Mouse (Mus musculus): ENCODE measurements at regions not wholly inside any gene's neighbourhood (a gene's known extent, or its start where the extent isn't known, plus 50 kb on each side); places are given as distances from the start of the nearest gene placed in this dataset.

DNA sequence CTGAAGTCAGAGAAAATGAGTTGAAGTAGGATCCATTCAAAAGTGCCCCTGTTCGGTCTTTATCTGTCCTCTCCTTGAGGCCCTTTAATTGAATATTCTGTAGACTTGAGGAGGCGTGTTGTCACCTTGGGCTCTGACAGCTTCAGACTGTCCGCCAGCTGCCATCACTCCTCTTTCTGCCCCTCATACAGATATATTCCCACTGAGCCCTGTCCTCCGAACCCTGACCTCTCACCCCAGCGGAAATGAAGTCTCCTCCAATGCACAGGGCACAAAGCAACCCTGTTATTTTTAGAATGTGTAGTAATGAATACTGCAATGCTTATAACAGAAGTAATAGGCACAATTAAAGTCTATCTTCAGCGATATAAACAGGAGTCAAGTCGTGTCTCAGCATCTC, 117.4 kb upstream of the Gm14444 start:
- no peak for DNase-seq (ENCODE audit: low read depth, low spot score)

DNA sequence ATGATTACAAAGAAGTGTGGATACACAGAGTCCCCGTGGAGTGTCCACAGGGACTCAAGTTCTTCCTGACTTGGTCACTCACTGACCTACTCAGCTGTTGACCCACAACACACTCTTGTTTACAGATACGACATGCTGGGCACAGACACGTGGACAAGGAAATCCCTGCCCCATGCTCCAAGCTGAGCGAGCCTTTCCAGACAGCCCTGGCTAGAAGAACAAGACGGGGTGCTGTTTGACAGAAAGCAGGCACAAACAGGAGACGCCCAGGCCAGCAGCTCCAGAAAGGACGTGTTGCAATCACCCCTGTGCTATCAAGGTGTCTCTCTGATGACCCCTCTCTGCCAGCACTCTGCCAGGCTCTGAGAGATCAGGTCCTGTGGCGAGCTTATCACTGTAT, 112.6 kb upstream of the Gm14444 start:
- no peak for DNase-seq (ENCODE audit: low read depth, low spot score)

DNA sequence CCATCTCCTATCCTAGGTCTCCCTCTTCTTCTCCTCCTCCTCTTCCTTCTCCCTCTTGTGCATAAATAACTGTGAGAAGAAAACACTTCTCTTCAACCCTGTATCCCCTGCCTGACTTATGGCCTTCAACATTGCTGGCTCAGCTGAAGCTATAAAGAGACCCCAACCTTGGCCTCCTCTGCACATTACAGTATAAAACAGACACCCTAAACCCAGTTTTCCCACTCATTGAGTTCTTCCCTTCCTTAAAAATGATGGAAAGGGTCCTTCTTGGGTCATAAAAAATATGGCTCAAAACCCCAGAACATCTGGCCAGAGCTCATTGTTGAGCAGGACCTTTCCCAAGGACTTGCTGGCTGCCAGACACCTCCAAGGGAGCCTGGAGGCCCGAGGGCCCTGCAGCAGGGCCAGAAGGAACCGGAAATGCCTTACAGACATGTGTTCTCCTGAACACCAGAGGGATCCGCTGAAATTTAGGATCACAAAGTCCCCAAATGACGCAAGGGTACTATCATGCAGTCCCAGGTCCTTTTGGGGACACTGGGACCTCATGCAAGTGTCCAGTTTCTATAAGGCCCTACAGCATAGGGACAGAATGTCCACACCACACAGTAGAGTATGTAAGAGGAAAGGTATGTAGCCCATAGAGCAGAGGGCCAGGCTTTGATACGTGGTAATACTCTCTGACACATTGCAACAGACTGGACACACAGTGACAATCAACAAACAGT, 109.9 kb upstream of the Gm14444 start:
- no peak for DNase-seq (ENCODE audit: low read depth, low spot score)

DNA sequence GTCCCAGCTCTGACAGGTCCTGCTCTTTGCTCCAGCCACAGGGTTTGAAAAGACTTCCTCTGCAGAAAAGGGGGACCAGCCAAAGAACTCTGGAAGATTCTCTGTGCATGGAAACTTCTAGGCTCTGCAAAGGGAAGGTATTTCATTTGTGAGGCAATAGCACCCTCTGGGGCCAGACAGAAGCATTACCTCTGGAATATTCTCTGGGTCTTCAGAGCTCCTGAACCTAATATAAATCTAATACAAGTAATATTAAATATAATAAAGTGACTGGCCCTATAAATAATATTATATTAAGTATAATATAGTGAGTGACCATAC, 109.4 kb upstream of the Gm14444 start:
- DNase-seq (ENCODE audit: low read depth, low spot score), result peak; percentile 57

DNA sequence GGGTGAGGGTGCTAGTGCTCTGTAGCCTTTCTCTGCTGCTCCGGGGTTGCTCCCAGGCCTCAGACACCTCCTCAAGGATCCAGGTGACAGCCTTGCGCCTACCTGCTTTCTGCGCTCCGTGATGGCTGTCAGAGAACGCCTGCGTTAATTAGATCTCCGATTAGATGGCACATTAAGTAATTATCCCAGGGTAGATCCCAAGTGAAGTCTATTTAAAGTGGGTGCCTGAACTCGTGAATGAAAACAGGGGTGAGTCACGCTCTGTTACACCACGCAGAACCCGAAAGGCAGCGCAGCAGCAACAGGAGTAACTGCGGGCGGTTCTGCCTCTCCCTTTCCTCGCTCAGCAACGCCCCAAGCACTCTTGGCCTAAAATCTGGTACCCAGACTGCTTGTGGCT, 108.2 kb upstream of the Gm14444 start:
- no peak for DNase-seq (ENCODE audit: low read depth, low spot score)

DNA sequence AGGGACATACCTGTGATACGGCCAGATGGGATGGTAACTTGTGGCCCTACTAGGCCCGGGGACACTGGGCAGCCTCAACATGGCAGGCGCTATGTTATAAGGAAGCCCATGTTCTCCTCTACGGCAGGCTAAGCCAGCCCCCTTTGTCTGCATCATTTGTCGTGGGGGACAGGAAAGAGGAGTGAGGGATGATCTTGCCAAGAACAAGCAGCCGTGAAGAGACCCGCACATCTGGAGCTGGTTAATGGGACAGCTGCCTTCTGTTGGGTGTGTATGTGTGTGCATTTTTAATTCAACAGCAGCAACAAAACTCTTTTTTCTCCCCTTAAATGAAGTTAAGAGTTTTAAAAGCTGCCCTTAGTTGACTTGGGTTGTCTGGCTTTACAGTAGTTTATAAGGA, 106.4 kb upstream of the Gm14444 start:
- peak; percentile 41 for DNase-seq (ENCODE audit: low read depth, low spot score)

DNA sequence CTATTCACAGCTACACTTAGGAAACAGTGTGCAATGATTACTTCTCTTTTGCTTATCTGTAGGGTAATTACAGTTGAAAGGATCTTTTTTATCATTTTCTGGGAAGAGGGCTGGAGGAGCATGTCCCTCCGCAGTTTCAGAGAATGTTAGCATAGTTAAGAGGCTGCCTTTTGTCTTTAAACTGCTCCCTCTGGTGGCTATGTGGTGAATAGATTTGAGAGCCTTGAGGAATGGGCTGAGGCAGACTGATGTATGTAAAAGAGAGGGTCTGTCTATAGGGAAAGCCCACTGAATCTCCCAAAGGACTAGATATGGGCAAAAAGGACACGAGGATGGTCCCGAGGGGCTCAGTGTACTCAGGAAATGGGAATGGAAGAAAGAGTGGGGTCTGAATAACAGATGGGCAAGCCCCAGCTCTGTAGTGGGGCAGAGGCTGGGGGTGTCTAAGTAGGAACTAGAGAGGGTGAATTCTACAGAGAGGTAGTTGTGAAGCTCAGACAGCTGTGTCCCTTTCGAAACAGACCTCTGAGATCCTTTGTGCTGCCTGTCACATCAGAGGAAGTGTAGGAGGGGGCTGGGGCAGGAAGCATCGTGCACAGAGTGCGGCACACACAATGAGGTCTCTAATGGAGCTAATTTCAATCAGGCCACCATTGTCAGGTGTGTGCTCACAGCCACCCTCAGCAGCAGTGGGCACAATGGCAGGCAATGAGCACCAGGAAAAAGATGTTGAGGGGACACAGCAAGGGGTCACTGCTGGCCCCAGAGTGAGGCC, 104.0 kb upstream of the Gm14444 start:
- peak; percentile 77 for DNase-seq (ENCODE audit: low read depth, low spot score)

DNA sequence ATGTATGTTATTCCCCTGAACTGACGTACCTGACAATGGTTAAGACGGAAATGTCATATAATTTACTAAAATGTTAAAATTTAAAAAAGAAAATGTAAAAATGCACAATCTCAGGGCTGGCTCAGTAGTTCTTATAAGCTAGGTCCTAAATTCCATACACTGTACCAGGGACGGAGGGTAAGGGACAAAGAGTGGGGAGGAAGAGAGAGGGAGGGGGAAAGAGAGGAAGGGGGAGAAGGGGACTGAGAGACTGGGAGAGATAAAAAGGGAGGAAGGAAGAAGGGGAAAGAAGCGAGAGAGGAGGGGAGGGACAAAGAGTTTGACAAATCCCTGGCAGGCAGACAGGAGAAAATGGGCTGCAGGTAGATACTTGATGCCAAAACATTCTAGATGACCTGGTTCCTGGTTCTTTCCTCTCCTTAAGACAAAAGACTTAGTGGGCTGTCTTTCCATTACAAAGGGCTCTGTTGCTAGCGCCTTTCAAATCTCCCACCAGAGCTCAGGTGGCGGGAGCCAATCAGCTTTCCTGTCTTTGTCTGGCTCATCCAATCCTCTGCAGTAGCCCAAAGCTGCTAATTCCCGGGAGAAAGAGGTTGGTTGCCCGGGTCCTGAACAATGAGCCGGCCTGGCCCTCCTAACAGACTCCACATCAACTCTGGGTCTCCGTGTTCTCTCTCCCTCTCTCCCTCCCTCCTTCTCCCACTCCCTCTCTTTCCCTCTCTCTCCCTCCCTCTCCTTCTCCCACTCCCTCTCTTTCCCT, 92.7 kb upstream of the Gm14444 start:
- peak; percentile 79 for DNase-seq (ENCODE audit: low read depth, low spot score)

DNA sequence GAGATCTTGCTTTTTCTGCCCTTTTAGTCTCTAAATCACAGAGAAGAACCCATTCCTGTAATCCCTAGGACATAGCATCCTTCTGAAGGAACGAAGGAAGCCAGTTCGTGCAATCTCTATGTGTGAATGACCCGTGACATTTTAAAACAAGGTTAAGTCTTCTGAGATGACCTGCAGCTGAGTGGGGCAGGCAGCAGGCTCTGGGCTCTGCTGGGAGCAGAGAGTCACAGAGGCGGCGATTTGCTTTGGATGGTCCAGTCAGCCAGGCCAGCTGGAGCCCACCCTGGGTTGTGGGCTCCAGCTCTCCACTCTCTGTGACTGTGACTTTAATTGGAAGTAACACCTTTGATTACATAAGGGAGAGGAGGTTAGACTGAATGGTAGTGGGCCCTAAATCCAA, 92.1 kb upstream of the Gm14444 start:
- no peak for DNase-seq (ENCODE audit: low read depth, low spot score)

DNA sequence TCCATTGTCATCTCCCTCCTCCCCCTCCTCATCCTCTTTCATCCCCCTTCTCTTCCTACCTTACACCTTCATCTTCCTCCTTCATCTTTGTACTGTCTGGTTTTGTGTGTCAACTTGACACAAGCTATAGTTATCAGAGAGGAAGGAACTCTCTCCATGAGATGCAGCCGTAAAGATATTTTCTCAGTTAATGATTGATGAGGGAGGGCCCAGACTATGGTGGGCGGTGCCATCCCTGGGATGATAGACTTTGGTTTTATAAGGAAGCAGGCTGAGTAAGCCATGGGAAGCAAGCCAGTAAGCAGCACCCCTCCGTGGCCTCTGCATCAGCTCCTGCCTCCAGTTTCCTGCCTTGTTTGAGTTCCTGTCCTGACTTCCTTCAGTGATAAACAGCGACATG, 87.8 kb upstream of the Gm14444 start:
- no peak for DNase-seq (ENCODE audit: low read depth, low spot score)

DNA sequence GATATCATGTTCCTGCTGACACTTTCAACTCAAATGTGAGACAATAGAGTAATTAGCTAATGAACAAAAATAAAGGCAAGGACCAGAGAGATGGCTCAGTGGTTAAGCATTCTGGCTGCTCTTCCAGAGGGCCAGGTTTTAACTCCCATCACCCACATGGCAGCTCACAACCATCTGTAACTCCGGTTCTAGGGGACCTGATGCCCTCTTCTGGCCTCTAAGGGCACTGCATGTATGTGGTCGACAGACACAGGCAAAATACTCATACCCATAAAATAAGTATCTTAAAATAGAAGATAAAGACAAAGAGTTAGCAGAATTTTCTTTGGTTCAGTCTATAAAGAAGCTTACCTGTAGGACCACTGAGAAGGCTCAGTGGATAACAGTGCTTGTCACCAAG, 80.3 kb upstream of the Gm14444 start:
- DNase-seq (ENCODE audit: low read depth, low spot score), result no peak

DNA sequence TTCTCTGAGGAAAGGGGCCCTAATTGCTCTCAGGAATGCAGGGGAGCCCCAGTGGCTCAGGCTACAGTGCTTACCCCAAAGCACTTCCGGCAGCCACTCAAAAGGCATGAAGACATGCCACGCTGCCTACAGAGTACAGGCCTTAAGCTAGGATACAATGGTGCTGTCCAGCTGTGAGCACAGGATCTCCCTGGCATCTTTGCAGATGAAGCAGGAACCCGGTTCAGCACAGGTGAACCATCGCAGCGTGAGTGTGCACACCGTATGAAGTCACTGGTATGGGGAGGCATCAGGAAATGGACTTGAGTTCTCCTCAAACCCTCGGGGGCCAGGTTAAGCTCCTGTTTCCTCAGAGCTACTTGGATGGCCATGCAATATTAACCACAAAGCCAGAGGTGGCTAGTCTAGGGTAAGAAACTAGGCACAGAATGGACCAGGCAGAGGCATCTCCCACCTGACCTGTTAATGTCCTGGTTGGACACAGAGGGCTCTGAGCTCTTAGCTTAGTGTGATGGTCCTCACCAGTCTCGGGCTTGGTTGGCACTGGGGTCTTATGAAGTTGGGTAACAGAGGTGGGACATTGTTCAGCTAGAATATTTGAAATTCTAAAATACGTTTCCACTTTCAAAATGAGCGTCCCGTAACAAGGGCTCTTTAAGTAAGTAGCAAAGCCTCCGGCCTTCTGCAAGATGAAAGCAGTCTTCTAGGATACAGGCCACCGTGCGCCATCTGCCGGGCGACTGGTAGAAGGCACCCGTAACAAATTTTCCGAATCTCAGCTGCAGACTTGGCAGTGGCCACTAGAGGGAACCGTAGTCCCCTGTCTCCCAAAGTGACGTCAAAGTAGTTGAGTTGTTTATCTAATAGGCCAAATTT, 77.7 kb upstream of the Gm14444 start:
- peak; percentile 86 for DNase-seq (ENCODE audit: low read depth, low spot score)

DNA sequence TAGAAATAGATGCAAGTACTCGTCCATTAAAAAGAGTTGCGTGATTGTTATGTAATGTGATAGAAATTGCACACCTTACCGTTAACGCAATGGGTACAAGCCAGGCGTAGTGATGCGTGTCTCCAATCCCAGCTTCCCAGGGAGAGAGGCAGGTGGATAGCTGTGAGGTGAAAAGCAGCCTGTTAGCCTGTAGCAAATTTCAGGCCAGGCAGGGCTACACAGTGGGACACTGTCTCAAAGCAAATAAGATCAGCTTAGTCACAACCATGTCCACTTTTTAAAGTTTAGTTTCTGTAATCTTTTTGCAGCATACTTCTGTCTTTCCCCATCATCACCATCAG, 77.1 kb upstream of the Gm14444 start:
- DNase-seq (ENCODE audit: low read depth, low spot score), result no peak

DNA sequence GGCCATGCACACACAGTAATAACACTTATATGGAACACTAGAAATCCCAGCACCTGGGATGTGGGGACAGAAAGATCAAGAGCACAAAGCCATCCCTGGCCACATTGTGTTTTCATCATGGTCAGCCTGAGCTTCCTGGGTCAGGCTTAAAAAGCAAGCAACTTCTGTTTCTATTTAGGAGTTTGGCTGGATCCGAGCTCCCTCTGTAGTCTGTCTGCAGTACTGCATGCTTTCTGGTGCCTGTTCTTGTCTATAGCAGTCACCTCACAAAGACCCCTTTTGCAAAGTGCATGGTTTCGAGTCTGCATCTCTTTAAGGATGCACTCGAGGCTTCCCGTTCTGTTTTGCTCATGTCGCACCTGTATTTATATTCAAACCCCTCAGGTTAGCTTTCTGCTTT, 73.4 kb upstream of the Gm14444 start:
- DNase-seq (ENCODE audit: low read depth, low spot score), result peak; percentile 54

DNA sequence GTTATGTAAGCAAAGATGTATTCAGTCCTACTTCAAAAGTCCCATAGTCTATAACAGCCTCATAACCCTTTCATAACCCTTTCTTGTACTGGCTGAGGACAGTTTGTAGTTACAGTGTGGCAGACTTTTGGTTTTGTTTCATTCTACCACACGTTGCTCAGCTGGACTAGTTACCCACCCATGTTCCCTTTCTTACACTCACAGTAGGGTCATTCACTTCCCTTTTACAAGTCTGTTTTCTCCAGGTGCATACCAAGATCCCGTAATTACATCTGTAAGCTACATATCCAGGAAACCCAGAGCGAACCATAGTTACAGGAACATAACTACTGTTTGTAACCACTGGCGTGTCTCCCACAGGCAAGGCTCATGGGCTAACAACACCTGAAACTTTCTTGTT, 72.1 kb upstream of the Gm14444 start:
- no peak for DNase-seq (ENCODE audit: low read depth, low spot score)

DNA sequence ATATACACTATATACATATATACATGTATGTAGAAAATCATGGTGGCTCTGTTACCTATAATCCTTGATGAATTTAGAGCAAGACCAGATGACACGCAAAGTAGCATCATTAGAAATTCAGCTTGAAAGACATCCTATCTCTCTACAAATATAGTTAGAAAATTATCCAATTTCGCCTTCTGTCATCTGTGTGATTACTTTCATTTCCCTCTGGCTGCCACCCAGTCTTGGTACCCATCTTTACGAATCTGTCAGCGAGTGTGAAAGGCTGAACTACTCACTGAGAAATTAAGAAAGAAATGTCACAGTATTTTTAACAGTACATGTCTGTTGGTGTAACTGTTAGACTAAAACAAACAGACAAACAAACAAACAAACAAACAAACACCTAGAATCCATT, 67.8 kb upstream of the Gm14444 start:
- no peak for DNase-seq (ENCODE audit: low read depth, low spot score)

DNA sequence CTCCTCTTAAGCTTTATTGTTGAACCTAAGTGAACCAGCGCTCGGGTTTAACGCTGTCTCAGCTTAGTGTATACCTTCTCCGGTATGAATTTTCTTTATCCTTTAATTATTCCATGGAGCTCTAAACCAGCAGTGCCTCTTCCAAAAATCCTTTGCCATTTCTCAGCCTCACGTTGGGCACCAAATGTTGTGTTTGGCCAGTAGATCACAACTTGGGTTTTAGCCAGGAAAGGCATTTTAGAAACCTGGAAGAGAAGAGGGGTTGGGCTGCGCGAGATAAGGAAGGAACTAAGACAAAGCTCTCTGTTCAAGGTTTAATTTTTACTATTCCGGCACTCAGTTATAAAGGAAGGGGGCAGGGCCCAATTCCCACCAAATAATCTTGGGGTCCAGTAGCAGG, 61.9 kb upstream of the Gm14444 start:
- DNase-seq (ENCODE audit: low read depth, low spot score), result no peak
